Mouse (Mus musculus): ENCODE results near the gene Psmc3ip.
"Not testable (repeated sequence)": the region's sequence is repeated elsewhere in the genome, so short reads cannot be mapped to it uniquely, and the experiment has no call there.

Gene Psmc3ip

GRCm38 (mm10) chr11:101095314-101096024, at the start of gene Psmc3ip:
Gene Psmc3ip (minus strand): TSS chr11:101095436.
- peak; percentile 64 for DNase-seq (ENCODE audit: low spot score)

DNA sequence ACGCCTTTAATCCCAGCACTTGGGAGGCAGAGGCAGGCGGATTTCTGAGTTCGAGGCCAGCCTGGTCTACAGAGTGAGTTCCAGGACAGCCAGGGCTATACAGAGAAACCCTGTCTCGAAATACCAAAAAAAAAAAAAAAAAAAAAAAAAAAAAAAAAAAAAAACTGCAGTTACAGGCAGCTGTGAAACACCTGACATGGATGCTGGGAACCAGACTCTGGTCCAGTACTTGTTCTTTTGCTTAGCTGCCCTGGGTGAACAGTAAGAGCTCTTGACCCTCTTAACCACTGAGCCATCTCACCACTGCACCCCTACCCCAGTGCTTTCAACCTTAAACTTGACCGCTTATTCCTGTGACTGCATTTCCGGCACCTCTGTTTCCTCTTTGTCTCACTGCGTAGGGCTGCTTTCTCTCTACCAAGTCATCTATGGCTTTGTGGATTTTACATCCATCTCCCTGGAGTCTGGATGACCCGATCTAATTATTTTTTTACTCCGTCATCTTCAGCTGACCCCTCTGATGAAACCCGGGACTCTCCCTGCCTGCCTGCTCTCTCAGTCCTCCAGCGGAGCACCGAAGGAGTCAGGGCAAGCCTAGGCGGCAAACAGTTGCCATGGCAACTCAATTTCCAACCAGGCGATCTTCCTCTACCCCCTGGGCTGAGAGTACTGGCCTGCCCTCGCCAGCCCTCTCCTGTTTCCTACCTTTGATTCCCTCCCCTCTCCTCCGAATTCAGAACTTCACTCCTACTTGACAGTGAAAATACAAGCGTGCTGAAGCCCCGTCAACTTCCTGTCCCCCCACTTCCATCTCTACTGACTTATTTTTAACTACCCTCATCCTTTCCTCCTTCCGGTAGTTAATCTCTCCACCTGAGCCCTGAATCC, 48.3 kb upstream of the Psmc3ip start:
- no peak for DNase-seq (ENCODE audit: low spot score)

DNA sequence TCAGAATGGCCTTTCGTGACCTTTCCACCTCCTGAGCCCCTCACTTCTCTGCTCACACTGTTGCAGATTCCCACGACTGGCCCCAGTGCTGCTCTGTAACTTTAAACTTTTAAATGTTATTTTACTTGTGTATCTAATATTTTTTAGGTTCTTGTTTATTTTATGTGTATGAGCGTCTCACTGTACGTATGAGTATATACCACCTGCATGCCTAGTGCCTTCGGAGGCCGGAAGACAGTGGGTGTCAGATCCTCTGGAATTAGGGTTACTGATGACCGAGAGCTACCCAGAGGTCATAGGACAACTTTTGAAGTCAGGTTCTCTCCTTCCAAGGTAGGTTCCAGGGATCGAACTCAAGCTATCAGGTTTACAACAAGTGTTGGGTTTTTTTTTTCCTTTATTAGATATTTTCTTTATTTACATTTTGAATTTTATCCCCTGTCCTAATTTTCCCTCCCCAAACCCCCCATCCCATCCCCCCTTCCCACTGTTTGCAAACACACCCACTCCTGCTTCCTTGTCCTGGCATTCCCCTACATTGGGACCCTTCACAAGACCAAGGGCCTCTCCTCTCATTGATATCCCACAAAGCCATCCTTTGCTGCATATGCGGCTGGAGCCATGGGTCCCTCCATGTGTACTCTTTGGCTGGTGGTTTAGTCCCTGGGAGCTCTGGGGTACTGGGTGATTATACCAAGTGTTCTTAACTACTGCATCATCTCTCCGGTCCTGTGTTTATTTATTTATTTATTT, 47.2 kb upstream of the Psmc3ip start:
- DNase-seq (ENCODE audit: low spot score), result no peak

DNA sequence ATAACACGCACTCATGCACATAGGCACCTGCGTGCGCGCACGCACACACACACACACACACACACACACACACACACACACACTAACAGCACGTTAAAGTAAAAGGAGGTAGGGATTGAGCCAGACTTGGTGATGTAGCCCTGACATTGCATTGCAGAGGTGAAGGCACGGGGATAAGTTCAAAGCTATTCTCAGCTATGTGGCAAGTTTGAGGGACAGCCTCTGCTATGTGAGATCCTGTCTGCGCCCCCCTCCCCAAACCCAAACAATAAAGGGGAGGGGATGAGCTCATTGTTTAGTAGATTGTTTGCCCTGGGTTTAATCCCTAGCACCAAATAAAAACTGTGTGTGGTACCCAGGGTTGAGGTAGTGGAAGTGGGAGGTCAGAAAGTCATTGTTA, 45.9 kb upstream of the Psmc3ip start:
- DNase-seq (ENCODE audit: low spot score), result no peak

GRCm38 (mm10) chr11:101140164-101140819, 45.1 kb upstream of the Psmc3ip start:
- no peak for DNase-seq (ENCODE audit: low spot score)

DNA sequence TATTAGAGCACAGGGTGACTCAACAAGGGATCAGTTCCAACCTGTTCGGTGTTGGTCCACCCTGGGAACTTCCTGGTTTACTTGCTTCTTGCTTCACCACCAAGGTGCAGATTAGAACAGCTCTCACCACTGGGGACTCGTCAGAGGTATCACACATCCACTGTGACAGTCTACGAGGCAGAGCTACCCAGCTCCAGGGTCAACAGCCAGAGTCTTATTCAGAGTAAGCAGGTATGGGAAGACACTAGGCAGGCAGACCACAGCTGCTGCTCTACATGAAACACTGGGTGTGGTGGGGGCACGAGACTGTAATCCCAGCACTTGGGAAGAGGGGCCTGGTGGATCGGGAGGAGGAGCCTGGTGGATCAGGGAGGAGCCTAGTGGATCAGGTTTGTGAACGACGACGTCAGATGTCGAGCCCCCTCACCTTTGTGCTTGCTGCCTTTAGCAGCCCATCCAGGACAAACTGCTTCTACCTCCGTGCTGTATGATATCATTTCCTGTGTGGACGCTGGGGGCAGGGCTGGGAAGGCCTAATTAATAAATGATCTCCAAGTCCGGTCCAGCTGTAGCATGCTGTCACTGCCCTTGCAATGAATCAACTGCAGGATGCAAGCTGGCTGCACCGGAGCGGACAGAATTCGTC, 43.4 kb upstream of the Psmc3ip start:
- DNase-seq (ENCODE audit: low spot score), result no peak

DNA sequence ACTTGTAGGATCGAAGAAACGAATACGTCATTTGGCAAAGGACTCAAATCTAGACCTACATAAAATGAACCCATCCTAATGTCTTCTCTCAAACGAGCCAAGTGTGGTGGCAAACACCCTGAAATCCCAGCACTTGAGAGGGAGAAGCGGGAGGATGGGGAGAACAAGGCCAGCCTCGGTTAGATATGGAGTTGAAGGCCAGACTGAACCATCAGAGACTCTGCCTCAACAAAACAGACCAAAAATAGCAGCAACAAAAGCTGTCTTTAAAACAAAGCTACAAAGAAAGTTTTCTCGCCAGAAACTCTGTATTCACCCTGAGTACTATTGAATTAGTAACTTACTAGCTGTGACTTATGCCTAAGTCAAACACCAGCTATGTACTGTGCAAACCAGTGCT, 41.8 kb upstream of the Psmc3ip start:
- DNase-seq (ENCODE audit: low spot score), result no peak

GRCm38 (mm10) chr11:101134217-101134865, 39.1 kb upstream of the Psmc3ip start:
- DNase-seq (ENCODE audit: low spot score), result no peak

DNA sequence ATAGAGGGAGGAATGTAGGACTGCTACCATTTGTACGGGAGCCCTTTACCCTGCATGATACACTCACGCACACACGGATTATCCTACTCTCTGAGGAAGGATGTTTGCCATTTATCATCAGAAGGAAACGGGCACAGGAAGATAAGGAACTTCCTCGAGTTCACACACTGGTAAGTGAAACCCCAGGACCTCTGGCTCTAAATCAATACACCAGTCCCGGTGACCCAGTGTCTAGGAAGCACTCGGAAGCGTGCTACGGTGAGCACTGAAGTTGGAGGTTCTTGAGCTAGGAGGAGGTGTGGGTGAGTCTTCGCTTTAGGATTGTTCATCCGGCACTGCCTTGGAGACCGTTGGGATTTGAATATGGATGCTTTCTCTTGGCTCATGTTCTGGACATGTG, 37.8 kb upstream of the Psmc3ip start:
- DNase-seq (ENCODE audit: low spot score), result no peak

DNA sequence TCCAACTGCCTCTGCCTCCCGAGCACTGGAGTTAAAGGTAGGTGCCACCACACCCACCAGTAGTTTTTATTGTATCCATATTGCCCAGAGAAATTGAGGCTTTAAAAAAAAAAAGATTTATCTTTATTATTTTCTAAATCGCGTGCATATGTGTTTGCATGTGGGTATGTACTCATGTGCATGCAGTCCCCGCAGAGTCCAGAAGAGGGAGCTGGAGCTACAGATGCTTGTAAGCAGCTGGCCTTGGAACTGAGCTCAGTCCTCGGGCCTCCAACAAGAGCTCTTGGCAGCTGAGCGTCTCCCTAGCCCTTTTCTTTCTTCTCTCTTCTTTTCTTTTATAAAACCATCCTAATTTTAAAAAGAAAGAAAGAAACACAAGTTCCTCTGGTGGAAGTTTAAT, 36.5 kb upstream of the Psmc3ip start:
- no peak for DNase-seq (ENCODE audit: low spot score)

DNA sequence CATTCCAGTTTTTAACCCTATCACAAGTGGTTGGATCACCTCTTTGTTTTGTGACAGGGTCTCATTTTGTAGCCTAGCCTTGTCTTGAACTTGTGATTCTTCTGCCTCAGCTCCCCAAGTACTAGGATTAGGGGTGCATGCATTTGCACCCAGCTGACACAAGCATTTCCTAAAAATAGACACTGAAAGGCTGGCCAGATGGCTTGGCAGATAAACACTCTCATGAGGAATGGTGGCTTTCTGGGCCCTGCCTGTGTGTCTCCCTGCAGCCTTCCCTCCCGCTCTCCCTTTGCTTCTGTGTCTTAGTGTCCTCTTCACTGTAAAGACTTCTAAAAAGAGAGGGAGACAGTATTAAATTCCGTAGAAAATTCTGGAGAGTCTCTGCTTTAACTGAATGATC, 36.0 kb upstream of the Psmc3ip start:
- no peak for DNase-seq (ENCODE audit: low spot score)

DNA sequence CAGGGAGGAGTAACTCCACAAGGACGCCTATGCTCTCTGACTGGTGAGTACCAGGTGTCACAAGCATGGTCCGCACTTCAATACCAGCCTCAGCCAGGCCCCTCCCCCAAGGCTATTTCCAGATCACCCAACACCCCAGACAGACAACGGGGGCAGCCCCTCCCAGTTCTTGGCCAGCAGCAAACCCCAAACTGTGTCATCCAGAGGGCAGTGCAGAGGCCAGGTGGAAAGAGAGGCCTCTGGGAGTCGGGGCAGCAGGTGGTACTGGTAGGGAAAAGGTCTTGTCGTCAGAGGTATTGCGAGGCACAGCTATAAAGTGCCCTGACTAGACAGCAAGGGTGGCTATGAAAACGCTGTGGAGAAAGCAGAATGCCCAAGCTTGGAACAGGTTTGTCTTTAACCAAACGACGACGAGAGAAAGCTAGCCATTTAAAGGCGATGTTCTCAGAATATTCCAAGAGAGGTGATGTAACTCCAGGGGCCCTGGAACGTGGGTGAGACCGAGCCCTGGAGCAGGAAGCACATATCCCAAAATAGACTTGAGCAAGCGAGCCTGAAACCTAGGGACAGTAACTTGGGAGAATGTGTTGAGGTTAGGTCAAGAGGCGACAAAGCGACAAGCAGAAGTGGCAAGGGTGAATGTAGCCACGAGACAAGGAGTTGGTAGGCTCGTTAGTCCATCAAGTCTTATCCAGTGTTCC, 35.0 kb upstream of the Psmc3ip start:
- no peak for DNase-seq (ENCODE audit: low spot score)

GRCm38 (mm10) chr11:101128996-101129577, 33.9 kb upstream of the Psmc3ip start:
- DNase-seq (ENCODE audit: low spot score), result no peak

GRCm38 (mm10) chr11:101127075-101127474, 31.8 kb upstream of the Psmc3ip start:
- no peak for DNase-seq (ENCODE audit: low spot score)

- not testable (repeated sequence) for DNase-seq (ENCODE audit: low spot score)
Observed at GRCm38 (mm10) chr11:101125008-101125407, 29.8 kb upstream of the Psmc3ip start.

DNA sequence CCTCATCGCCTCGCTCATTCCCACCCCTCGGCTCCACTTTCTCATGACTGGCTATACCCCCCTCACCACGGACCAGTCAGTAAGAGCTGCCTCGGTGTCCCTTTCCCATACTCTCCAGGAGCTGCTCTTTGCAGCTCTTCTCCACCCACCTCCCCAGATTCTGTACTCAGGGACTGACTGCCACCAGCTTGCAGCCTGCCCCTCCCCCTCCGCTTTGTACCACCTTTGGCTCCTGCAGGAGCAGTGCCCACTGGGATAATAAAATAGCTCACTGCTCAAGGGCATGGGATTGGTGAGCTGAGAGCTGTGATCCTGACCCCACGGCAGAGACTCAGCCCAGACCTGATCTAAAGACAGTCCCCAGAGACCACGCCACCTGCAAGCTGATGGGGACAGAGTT, 29.3 kb upstream of the Psmc3ip start:
- DNase-seq (ENCODE audit: low spot score), result not testable (repeated sequence)

DNA sequence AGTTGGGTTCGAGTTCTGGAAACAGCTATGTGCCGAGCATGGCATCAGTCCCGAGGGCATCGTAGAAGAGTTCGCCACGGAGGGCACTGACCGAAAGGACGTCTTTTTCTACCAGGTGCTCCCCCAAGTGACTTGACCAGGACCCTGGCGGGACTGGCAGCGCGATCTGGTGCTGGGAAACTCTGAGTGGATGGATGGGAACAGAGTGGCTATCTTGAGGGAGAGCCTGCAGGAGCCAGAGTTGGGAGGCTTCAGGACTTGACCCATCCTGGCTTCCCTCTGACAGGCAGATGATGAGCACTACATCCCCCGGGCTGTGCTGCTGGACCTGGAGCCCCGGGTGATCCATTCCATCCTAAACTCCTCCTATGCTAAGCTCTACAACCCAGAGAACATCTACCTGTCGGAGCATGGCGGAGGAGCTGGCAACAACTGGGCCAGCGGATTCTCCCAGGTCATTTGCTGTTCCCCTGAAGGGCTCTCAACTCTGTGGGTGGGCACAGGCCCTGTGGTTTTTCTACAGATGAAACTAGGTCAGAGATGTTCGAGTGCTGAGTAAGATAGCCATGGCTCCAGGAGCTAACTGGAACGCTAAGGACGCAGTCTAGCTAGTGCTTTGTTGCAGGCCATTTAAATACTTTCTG, 25.4 kb upstream of the Psmc3ip start:
- DNase-seq (ENCODE audit: low spot score), result no peak

- peak; percentile 95 for DNase-seq (ENCODE audit: low spot score)
Observed at GRCm38 (mm10) chr11:101119761-101120544, 24.7 kb upstream of the Psmc3ip start, which contains the start of the genes Retreg3 and Tubg1. Gene Retreg3 (minus strand): TSS chr11:101119893. Gene Tubg1 (plus strand): TSS chr11:101119938.

All from urinary bladder, postnatal 10 days (tissue).